Mouse (Mus musculus) midbrain, embryonic 16.5 days (tissue): ENCODE measurements around the gene Zdhhc18. TPM values are rescaled to one million over a fixed set of nuclear protein-coding genes. Genes with fewer than 3 reads are reported as not detected.

Experiments used
- ATAC-seq: fragments of 200-750 bp; cut with Nextera tagmentation; 2 replicates; pipeline ENCODE4 v1.8.0; 2017; ENCODE audit warnings: moderate TSS enrichment
- H3K27ac ChIP-seq: fragments of 300-500 bp; sonication (generic); 2 replicates; pipeline ENCODE4 v1.5.1; 2014; ENCODE audit warnings: mild to moderate bottlenecking, low read length, mixed read lengths
- H3K27me3 ChIP-seq: fragments of 300-500 bp; sonication (generic); 2 replicates; pipeline ENCODE4 v1.6.1; 2014; ENCODE audit warnings: low read depth, low read length, mixed read lengths; ENCODE audit not compliant: control insufficient read depth, insufficient read depth
- H3K36me3 ChIP-seq: fragments of 300-500 bp; sonication (generic); 2 replicates; pipeline ENCODE4 v1.6.1; 2014; ENCODE audit warnings: mild to moderate bottlenecking, low read length, moderate library complexity, mixed read lengths; ENCODE audit not compliant: control insufficient read depth, insufficient read depth
- H3K4me1 ChIP-seq: fragments of 300-500 bp; sonication (generic); 2 replicates; pipeline ENCODE4 v1.6.1; 2014; ENCODE audit warnings: mild to moderate bottlenecking, low read length, mixed read lengths; ENCODE audit not compliant: control insufficient read depth, insufficient read depth
- H3K4me2 ChIP-seq: fragments of 300-500 bp; sonication (generic); 2 replicates; pipeline ENCODE4 v1.6.1; 2014; ENCODE audit warnings: mild to moderate bottlenecking, low read length, mixed read lengths
- H3K4me3 ChIP-seq: fragments of 300-500 bp; sonication (generic); 2 replicates; pipeline ENCODE4 v1.5.1; 2014; ENCODE audit warnings: low read depth, mild to moderate bottlenecking, low read length, moderate library complexity, mixed read lengths
- H3K9ac ChIP-seq: fragments of 300-500 bp; sonication (generic); 2 replicates; pipeline ENCODE4 v1.6.1; 2014; ENCODE audit warnings: low read depth, low read length, mixed read lengths
- H3K9me3 ChIP-seq: fragments of 300-500 bp; sonication (generic); replicated peaks from 2 replicates; pipeline ENCODE4 v1.6.1; 2014; ENCODE audit warnings: mild to moderate bottlenecking, low read length, mixed read lengths; ENCODE audit not compliant: control insufficient read depth, poor library complexity, severe bottlenecking
- WGBS: fragments of 180-500 bp; shearing (Covaris S2); extraction: QIAGEN DNeasy Blood & Tissue Kit; methylation state at CpG from one replicate; pipeline ENCODE4 v1.1.7; 2014; 5-methylcytosine and 5-hydroxymethylcytosine counted together
- polyA plus RNA-seq: library from polyadenylated mRNA; unstranded; fragments of >200 nt; fragmentation: Nextera tagmentation; extraction: Ambion mirVana; gene quantifications from 2 replicates; pipeline ENCODE4 v1.2.1, GENCODE M21; 2015

Zdhhc18 gene
- polyA plus RNA-seq, 1 experiment from 2014 or later, result 4.7 TPM

DNA sequence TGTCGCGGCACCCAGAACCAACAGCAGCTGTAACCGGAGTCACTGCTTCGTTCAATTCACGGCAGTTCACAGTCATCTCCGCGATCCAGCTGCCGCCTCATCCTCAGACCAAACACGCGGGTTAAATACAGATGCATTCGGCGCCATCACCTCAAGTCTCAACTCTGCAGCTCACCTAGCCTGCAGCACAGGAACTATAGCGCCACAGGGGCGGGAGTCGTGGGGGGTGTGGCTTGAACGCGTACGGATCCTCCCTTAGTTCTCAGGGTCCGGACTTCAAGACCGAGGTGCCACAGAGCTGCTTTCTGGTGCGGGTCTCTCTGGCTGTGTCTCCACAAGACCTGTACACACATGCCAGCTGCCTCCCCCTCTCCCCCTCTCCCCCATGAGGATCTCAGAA lies 4.3 kb downstream of the Zdhhc18 start:
- H3K27ac ChIP-seq, result no peak overlapping the region
- H3K9ac ChIP-seq, result no peak overlapping the region
- H3K9me3 ChIP-seq, result 0 out of 2 replicates have a peak, but pooled peaks cover 2% of the 10 kb centered on the region
- no peaks in the 10 kb centered on the region for H3K27me3 ChIP-seq
- no peak overlapping the region for H3K4me2 ChIP-seq
- H3K4me3 ChIP-seq, result no peak overlapping the region
- H3K4me1 ChIP-seq, result no peaks in the 10 kb centered on the region
- H3K36me3 ChIP-seq, result no peaks in the 10 kb centered on the region
- no peak for ATAC-seq
- 46% methylated on average over 21 of the region's 21 CpGs for WGBS

DNA sequence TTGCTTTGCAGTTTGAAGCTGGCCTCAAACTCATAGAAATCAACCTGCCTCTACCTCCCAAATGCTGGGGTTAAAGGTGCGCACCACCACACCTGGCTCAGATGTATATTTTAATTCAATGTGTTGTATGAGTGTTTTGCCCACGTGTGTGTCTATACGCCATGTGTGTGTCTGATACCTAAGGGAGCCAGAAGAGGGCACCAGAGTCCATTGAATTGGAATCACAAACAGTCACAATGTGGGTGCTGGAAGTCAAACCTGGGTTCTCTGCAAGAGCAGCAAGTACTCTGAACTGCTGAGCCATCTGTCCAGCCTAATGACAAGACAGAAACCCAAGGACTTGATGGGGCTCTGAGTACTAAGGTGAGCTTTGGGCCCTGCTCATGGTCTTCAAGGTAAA lies 4.8 kb downstream of the Zdhhc18 start:
- no peaks in the 10 kb centered on the region for H3K27me3 ChIP-seq
- WGBS, result 90% methylated on average over 3 of the region's 3 CpGs
- ATAC-seq, result no peak

DNA sequence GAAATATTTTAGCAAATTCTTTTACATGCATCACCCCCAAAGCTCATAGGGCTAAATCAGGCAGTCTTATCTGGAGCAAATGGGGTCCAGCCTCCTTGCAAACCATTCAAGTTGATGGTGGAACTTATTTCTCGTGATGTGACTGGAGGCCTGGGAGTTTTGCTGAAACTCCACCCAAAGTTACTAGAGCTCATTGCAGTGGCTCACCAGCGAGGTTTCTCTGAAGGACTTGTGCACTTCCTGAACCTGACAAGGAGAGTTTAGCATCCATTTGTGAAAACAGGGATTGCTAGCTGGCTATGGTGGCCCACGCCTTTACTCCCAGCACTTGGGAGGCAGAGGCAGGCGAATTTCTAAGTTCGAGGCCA lies 15.9 kb downstream of the Zdhhc18 start:
- no peak for ATAC-seq
- Histone ChIP-seq H3K4me2 (no peak overlapping the region), H3K9ac (no peak overlapping the region), H3K4me3 (no peak overlapping the region), H3K4me1 (peaks cover 22% of the 10 kb centered on the region), H3K36me3 (no peaks in the 10 kb centered on the region), H3K9me3 (no peaks in the 10 kb centered on the region), H3K27ac (no peak overlapping the region), H3K27me3 (no peaks in the 10 kb centered on the region)
- 84% methylated on average over 5 of the region's 5 CpGs for WGBS

More for the DNA sequence above, 4.8 kb downstream of the Zdhhc18 start:
- no peak overlapping the region for H3K4me3 ChIP-seq
- no peak overlapping the region for H3K9ac ChIP-seq
- H3K36me3 ChIP-seq, result no peaks in the 10 kb centered on the region
- H3K27ac ChIP-seq, result no peak overlapping the region
- H3K4me1 ChIP-seq, result no peaks in the 10 kb centered on the region
- H3K4me2 ChIP-seq, result no peak overlapping the region
- 0 out of 2 replicates have a peak, but pooled peaks cover 2% of the 10 kb centered on the region for H3K9me3 ChIP-seq

DNA sequence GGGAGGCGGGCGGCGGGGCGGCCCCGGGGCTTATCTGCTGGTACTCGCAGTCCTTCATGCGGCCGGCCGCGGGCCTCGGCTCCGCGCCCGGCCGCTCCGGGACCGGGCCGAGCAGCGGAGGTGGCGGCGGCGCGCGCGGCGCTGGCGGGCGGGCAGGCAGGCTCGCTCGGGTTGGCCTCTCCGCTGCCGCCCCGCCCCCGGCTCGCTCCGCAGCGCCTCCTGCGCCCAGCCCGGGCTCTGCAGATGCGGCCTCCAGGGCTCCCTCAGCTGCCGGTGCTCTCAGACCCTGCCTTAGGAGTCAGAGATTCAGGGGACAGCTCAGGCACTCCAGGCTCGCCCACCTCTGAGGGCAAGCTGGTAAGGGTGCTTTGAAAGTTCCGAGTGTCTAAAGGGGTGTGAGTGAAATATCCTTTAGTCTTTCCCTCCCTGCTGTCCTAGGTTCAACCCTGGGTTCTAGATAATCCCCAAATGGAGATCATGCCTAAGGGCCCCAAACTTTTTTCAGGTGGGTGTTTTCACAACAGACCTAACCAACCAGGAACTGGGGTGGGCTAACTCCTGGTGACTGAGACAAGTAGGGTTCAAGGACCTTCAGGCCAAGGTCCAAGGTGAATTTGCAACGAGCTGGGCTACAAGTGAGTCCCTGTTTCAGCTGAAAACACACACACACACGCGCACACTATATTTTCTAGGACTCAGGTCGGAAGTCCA lies 16.5 kb downstream of the Zdhhc18 start:
- H3K36me3 ChIP-seq, result no peaks in the 10 kb centered on the region
- peak; percentile 94 for ATAC-seq
- peaks cover 22% of the 10 kb centered on the region for H3K4me1 ChIP-seq
- H3K27me3 ChIP-seq, result no peaks in the 10 kb centered on the region
- peak overlapping the region; percentile 85 for H3K27ac ChIP-seq
- no peaks in the 10 kb centered on the region for H3K9me3 ChIP-seq
- H3K4me3 ChIP-seq, result peak overlapping the region; percentile 91
- 16% methylated on average over 23 of the region's 47 CpGs for WGBS
- peak overlapping the region; percentile 86 for H3K4me2 ChIP-seq
- peak overlapping the region; percentile 91 for H3K9ac ChIP-seq

DNA sequence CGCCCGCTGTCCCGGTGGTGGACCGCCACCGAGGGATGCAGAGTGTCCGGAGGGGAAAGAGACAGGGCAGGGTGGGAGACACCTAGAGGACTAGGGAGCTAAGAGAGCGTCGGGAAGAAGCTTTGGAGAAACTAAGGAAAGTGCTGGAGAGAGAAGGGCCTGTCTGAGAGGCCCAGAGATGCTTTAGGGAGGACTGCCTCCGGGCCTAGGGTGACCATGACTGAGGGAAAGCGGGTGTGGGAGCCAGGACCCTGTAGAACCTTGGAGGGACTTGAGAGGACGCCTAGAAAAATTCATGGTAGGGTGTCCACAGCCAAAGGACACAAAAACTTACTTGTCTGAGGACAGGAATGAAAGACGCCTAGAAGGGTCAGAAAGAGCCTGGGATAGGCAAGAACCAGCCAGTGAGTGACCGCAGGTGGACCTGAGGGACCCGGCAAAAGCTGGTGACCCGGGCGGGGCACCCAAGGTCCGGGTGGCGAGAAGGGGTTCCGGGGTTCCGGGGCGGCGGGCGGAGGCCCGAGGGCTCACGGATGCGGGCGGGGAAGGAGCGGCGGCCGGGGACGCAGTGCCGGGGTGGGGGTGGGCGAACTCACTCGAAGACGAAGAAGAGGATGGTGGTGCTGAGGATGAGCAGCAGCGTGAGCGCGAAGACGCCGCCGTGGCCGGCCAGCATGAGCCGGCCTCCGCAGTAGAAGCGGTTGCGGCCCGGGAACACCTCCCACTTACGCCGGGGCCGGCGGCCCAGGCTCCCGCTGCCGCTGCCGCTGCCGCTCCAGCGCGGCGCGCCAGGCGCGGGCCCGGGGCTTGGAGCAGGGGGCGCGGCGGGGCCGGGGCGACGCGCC lies 17.2 kb downstream of the Zdhhc18 start:
- ATAC-seq, result peak; percentile 71
- WGBS, result 1% methylated on average over 33 of the region's 69 CpGs
- Histone ChIP-seq H3K9ac (peak overlapping the region; percentile 91), H3K9me3 (no peaks in the 10 kb centered on the region), H3K4me1 (peaks cover 22% of the 10 kb centered on the region), H3K4me3 (peak overlapping the region; percentile 91), H3K36me3 (no peaks in the 10 kb centered on the region), H3K27ac (peak overlapping the region; percentile 85), H3K4me2 (peak overlapping the region; percentile 86), H3K27me3 (no peaks in the 10 kb centered on the region)

DNA sequence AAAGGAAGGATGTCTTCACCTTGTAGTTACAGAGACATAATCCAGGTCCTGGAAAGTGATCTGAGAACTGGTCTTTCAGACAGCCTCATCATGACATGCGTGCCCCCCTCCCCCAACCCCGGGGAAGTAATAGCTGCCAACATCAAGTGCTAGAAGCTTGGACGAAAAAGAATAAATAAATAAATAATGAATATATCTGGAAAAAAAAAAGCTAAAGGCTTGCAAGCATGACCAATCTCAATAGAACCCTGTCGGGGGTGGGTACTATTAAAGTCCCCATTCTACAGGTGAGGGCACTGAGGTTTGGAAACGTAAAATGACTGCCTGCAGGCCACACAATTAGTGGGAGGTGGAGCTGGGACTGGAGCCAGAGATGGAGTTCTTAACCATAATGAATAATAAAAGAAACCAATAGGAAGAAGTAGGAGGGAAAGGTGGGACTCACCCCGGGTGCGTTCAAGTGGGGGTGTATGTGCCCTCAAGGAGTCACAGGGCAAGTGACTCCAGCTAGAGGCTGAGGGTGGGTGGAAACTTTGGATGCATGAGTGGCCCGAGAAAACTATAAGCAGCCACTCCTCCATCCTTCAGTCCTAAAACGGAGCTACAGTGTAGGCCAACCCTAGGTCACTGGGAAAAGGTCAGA lies 18.1 kb downstream of the Zdhhc18 start:
- 39% methylated on average over 9 of the region's 9 CpGs for WGBS
- Histone ChIP-seq H3K4me1 (peaks cover 22% of the 10 kb centered on the region), H3K27me3 (no peaks in the 10 kb centered on the region), H3K9me3 (no peaks in the 10 kb centered on the region), H3K27ac (no peak overlapping the region), H3K4me2 (peak overlapping the region; percentile 86), H3K9ac (peak overlapping the region; percentile 91), H3K36me3 (no peaks in the 10 kb centered on the region), H3K4me3 (peak overlapping the region; percentile 91)
- ATAC-seq, result no peak

DNA sequence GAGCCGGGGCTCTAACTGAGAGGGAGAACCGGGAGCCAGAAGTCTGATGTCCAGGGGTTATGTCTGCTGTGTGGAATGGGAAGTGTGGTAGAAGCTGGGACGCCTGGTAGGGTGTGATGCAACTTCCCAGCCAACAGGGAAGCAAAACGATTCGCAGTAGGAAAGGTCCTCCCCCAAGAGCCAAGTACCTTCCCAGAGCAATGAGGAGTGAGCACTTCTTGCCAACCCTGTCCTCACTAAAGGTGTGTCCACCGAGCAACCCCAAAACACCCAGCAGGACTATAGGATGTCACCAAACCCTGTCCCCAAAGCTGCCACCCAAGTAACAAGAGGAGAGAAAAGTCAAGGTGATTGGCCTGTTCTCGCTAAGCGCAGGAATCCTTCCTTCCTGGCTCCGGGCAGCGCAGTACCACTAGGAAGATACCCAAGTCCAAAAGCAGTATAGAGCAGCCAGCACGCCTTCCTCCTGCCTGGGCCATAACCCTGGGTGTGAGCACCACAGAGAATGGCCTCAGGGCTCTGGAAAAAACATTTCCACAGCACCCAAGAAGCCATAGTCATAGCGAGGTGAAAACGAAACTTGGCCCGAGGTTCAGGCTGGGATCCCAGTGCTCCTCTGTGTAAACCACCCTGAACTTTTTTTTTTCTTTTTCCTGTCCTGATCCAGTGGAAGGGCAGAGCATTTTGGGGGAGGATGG lies 18.7 kb downstream of the Zdhhc18 start:
- Histone ChIP-seq H3K9ac (no peak overlapping the region), H3K4me2 (peak overlapping the region; percentile 86; the same call in 1 of the 2 replicates), H3K9me3 (no peaks in the 10 kb centered on the region), H3K4me3 (no peak overlapping the region), H3K36me3 (0 out of 2 replicates have a peak, but pooled peaks cover under 1% of the 10 kb centered on the region), H3K27ac (no peak overlapping the region), H3K4me1 (peaks cover 22% of the 10 kb centered on the region), H3K27me3 (no peaks in the 10 kb centered on the region)
- ATAC-seq, result no peak
- 85% methylated on average over 14 of the region's 14 CpGs for WGBS

DNA sequence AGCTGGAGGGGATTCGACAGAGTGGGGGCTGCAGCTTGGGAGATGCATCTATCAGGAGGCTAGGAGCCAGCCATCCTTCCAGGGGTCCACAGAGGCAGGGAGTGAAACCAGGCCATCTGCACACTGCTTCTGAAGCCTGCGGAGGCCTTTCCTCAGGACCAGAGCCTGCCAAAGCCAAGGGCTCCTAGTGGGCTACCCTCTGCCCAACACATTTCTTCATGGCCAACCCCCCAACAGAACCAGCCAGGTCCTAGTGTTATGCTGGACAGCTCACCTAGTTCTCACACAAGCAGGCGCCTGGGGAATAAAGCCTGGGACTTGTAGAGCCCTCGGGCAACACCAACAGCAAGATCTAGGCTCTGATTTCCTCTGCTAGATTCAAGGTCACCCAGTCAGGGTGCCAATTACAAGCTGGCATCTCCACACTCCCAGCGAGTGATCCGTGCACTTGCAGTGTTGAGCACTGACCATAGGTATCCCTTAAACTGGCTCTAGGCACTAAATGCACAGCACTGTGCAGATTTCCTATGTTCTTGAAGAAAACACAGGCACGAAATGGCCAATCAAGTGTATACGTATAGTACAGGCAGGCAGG lies 19.5 kb downstream of the Zdhhc18 start:
- H3K9me3 ChIP-seq, result no peaks in the 10 kb centered on the region
- peaks cover 22% of the 10 kb centered on the region for H3K4me1 ChIP-seq
- no peak overlapping the region for H3K4me2 ChIP-seq
- H3K4me3 ChIP-seq, result no peak overlapping the region
- no peak for ATAC-seq
- H3K27me3 ChIP-seq, result no peaks in the 10 kb centered on the region
- H3K9ac ChIP-seq, result no peak overlapping the region
- H3K36me3 ChIP-seq, result peaks cover 5% of the 10 kb centered on the region; the same call in 1 of the 2 replicates
- WGBS, result 89% methylated on average over 8 of the region's 8 CpGs
- H3K27ac ChIP-seq, result no peak overlapping the region
